Comparison of ENCODE assay signal across 8 mouse cellular contexts in the genomic region with DNA sequence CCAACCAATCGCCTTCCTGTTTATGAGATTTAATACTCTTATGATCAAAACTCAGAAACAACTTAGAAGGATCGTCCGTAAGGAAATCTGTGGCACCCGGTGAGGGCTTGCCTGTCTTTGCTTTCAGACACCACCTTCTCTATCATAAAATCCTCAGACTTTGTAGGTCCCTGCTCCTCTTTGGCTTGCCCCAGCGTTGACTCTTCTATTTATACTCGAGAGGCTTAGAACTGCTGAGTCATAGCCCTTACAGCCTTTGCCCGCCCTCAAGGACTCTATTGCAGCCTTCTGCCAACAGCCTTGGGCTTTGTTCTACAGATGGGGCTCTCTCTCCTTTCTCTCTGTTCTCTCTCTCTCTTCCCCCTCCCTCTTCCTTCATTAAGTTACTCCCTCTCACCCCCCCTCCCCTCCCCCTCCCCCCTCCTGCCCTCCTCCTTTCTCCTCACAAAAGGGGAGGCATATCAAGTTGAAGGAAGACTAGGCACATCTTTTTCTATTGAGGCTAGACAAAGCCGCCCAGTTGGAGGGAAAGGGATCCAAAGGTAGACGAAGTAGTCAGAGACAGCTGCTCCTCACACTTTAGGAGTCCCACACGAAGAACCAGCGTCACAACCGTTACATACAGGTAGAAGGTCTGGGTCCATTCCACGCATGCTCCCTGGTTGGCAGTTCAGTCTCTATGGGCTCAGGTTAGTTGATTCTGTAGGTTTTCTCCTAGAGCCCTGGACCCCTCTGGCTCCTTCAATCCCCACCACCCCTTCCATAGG. TPM values are rescaled to one million over a fixed set of nuclear protein-coding genes. Genes with fewer than 3 reads are reported as not detected.
DNase-seq lines count a peak whose midpoint lies in the region; ATAC-seq and TF ChIP-seq lines count a peak whose summit lies in the region.

No protein-coding gene starts in this region.

- no peaks in the 10 kb centered on the region for H3K36me3 ChIP-seq in E14TG2a.4 (ENCODE audit: insufficient read depth, low read length)
- H3K36me3 ChIP-seq in kidney, embryonic 14.5 days (ENCODE audit: control insufficient read depth, insufficient read depth, low read length), result no peaks in the 10 kb centered on the region

- H3K4me1 ChIP-seq in E14TG2a.4 (replicated peaks; ENCODE audit: low read depth, low read length), result peaks cover 70% of the 10 kb centered on the region
- peaks cover 16% of the 10 kb centered on the region for H3K4me1 ChIP-seq in kidney, embryonic 14.5 days (ENCODE audit: control insufficient read depth, insufficient read depth, low read length)

- no peak for TF ChIP-seq CTCF in E14TG2a.4 (conservative IDR thresholded peaks at IDR 0.05; ENCODE audit: low read length)

- H3K9me3 ChIP-seq in E14TG2a.4 (ENCODE audit: low read length), result no peaks in the 10 kb centered on the region
- H3K9me3 ChIP-seq in kidney, embryonic 14.5 days (ENCODE audit: control insufficient read depth, low read length), result no peaks in the 10 kb centered on the region

- peak overlapping the region; percentile 54 for H3K4me3 ChIP-seq in E14TG2a.4 (replicated peaks; ENCODE audit: low read length)
- no peak overlapping the region for H3K4me3 ChIP-seq in kidney, embryonic 14.5 days (ENCODE audit: low read length)

- 0 out of 2 replicates have a peak overlapping the region, but pooled peaks have one; percentile 4 for H3K27ac ChIP-seq in kidney, embryonic 14.5 days (ENCODE audit: low read depth, low read length)

- peak; percentile 83 for DNase-seq in ZHBTc4 (ENCODE audit: low read depth, low spot score)
- DNase-seq in heart, adult 11 months, result peak; percentile 97
- DNase-seq in layer of hippocampus, adult 18-20 months (ENCODE audit: low spot score in 2 of 2), result no peak
- no peak for DNase-seq in right cerebral cortex, adult 2 months (ENCODE audit: low spot score in 2 of 2)

- no peak for ATAC-seq in kidney, embryonic 14.5 days (ENCODE audit: low FRiP score, low TSS enrichment)
- ATAC-seq in megakaryocyte, adult 5-6 weeks (ENCODE audit: poor library complexity, severe bottlenecking), result peak; percentile 73; the same call in 1 of the 2 replicates
- no peak for ATAC-seq in cerebellum, adult (ENCODE audit: insufficient number of reproducible peaks, low FRiP score, low TSS enrichment)

- H3K27me3 ChIP-seq in E14TG2a.4 (ENCODE audit: insufficient read depth, low read length), result no peaks in the 10 kb centered on the region
- H3K27me3 ChIP-seq in kidney, embryonic 14.5 days (ENCODE audit: control insufficient read depth, insufficient read depth, low read length), result no peaks in the 10 kb centered on the region

- WGBS in kidney, embryonic 14.5 days, result 56% methylated on average over 13 of the region's 13 CpGs

- H3K9ac ChIP-seq in kidney, embryonic 14.5 days (ENCODE audit: low read depth, low read length), result no peak overlapping the region

- H3K4me2 ChIP-seq in kidney, embryonic 14.5 days (replicated peaks; ENCODE audit: low read depth, low read length), result no peak overlapping the region

RNA-seq across cellular contexts. Expression of a gene that starts 10.6 kb away (rescaled TPM):
- polyA plus RNA-seq in kidney, embryonic 14.5 days (2014; fragmentation: Nextera tagmentation; extraction: Ambion mirVana), result 67.0 and 152 TPM in 2 replicates
- 41.8 and 43.9 TPM in 2 replicates for total RNA-seq in megakaryocyte, adult 5-6 weeks (2015)
- 43.9 and 46.7 TPM in 2 replicates for total RNA-seq in megakaryocyte, adult 5-6 weeks (2017)
- total RNA-seq in layer of hippocampus, adult 18-20 months (2021), result 100 to 1,000 TPM; 106 to 113 TPM

RNA-seq across cellular contexts. Expression of a gene that starts 43.5 kb away (rescaled TPM):
- polyA plus RNA-seq in kidney, embryonic 14.5 days (2014; fragmentation: Nextera tagmentation; extraction: Ambion mirVana), result 15.8 and 19.2 TPM in 2 replicates
- 22.6 and 26.6 TPM in 2 replicates for total RNA-seq in megakaryocyte, adult 5-6 weeks (2015)
- total RNA-seq in megakaryocyte, adult 5-6 weeks (2017), result 18.5 and 19.0 TPM in 2 replicates
- 10 to 100 TPM; 36.6 to 36.9 TPM for total RNA-seq in layer of hippocampus, adult 18-20 months (2021)

Comparison
In these comparisons a context has a peak if more than half of its experiments do, and no peak if none do; other contexts are left out.
1. DNase-seq: peak in ZHBTc4 (single experiment) and heart, adult 11 months (single experiment); none in layer of hippocampus, adult 18-20 months (0 of 2) and right cerebral cortex, adult 2 months (0 of 2).